In the genomic region with DNA sequence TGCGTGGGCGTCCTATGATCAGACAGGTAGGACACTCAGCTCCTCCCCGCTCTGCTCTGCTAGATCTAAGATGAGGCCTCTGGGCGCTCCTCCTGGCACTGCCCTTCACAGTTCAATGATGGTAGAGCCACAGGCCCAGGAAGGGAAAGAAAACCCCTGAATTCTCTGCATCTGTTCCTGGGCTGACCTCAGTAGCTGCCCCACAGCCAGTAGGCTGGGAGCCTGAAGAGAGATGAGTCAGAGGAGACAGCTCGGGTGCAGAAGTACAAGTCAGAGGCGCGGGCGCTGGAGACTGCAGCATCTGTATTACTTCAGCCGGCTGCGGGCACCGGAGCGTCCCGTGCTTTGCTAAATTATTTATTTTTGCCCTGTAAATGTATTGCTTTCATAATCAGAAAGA, we compare ENCODE assay signal across 8 mouse cellular contexts. TPM values are rescaled to one million over a fixed set of nuclear protein-coding genes. Genes with fewer than 3 reads are reported as not detected.
DNase-seq lines count a peak whose midpoint lies in the region; ATAC-seq and TF ChIP-seq lines count a peak whose summit lies in the region.

No protein-coding gene starts in this region.

- WGBS in hindbrain, embryonic 12.5 days: 49% methylated on average over 13 of the region's 13 CpGs
- 60% methylated on average over 13 of the region's 13 CpGs for WGBS in hindbrain, postnatal 0 days
- 37% methylated on average over 13 of the region's 13 CpGs for WGBS in intestine, embryonic 14.5 days
- 54% methylated on average over 13 of the region's 13 CpGs for WGBS in limb, embryonic 12.5 days
- 40% methylated on average over 13 of the region's 13 CpGs for WGBS in midbrain, embryonic 13.5 days

- H3K27ac ChIP-seq in hindbrain, embryonic 12.5 days: no peak overlapping the region
- H3K27ac ChIP-seq in hindbrain, postnatal 0 days: no peak overlapping the region
- peak overlapping the region; percentile 47; the same call in 1 of the 2 replicates for H3K27ac ChIP-seq in intestine, embryonic 14.5 days (ENCODE audit: low read depth)
- peak overlapping the region; percentile 17; the same call in 1 of the 2 replicates for H3K27ac ChIP-seq in limb, embryonic 12.5 days
- H3K27ac ChIP-seq in midbrain, embryonic 13.5 days: no peak overlapping the region

- no peak for DNase-seq in hindbrain, postnatal 0 days (ENCODE audit: low spot score)
- DNase-seq in adrenal gland, adult (ENCODE audit: inconsistent age in 2 of 2, low spot score in 1 of 2): peak; percentile 86 to 91
- DNase-seq in fibroblast of lung, adult 2 months (ENCODE audit: low read depth): peak; percentile 57
- DNase-seq in intestine, embryonic 14.5 days (ENCODE audit: low spot score): no peak
- DNase-seq in urinary bladder, postnatal 25 days (ENCODE audit: low spot score): peak; percentile 55

- no peaks in the 10 kb centered on the region for H3K36me3 ChIP-seq in hindbrain, embryonic 12.5 days
- H3K36me3 ChIP-seq in hindbrain, postnatal 0 days (ENCODE audit: insufficient read depth, low read length): no peaks in the 10 kb centered on the region
- H3K36me3 ChIP-seq in intestine, embryonic 14.5 days (ENCODE audit: control insufficient read depth, insufficient read depth, low read length): no peaks in the 10 kb centered on the region; the same call in 1 of the 2 replicates
- peaks cover 13% of the 10 kb centered on the region; the same call in 1 of the 2 replicates for H3K36me3 ChIP-seq in limb, embryonic 12.5 days
- no peaks in the 10 kb centered on the region for H3K36me3 ChIP-seq in midbrain, embryonic 13.5 days

- H3K27me3 ChIP-seq in hindbrain, embryonic 12.5 days: no peaks in the 10 kb centered on the region
- no peaks in the 10 kb centered on the region for H3K27me3 ChIP-seq in hindbrain, postnatal 0 days (ENCODE audit: insufficient read depth, low read length)
- no peaks in the 10 kb centered on the region for H3K27me3 ChIP-seq in intestine, embryonic 14.5 days (replicated peaks; ENCODE audit: control insufficient read depth, insufficient read depth, low read length)
- no peaks in the 10 kb centered on the region for H3K27me3 ChIP-seq in limb, embryonic 12.5 days
- no peaks in the 10 kb centered on the region; the same call in 1 of the 2 replicates for H3K27me3 ChIP-seq in midbrain, embryonic 13.5 days

- H3K4me1 ChIP-seq in hindbrain, embryonic 12.5 days: peaks cover 52% of the 10 kb centered on the region
- peaks cover 4% of the 10 kb centered on the region; the same call in 1 of the 2 replicates for H3K4me1 ChIP-seq in hindbrain, postnatal 0 days (ENCODE audit: insufficient read depth, low read length)
- peaks cover 37% of the 10 kb centered on the region for H3K4me1 ChIP-seq in intestine, embryonic 14.5 days (replicated peaks; ENCODE audit: control insufficient read depth, insufficient read depth, low read length)
- H3K4me1 ChIP-seq in limb, embryonic 12.5 days (replicated peaks): peaks cover 55% of the 10 kb centered on the region
- H3K4me1 ChIP-seq in midbrain, embryonic 13.5 days (replicated peaks): peaks cover 29% of the 10 kb centered on the region

- 0 out of 2 replicates have a peak overlapping the region, but pooled peaks have one; percentile 23 for H3K9ac ChIP-seq in hindbrain, embryonic 12.5 days
- no peak overlapping the region for H3K9ac ChIP-seq in hindbrain, postnatal 0 days (replicated peaks; ENCODE audit: low read length)
- H3K9ac ChIP-seq in intestine, embryonic 14.5 days (ENCODE audit: low read length): no peak overlapping the region
- no peak overlapping the region for H3K9ac ChIP-seq in limb, embryonic 12.5 days (replicated peaks)
- no peak overlapping the region for H3K9ac ChIP-seq in midbrain, embryonic 13.5 days (replicated peaks)

- H3K4me3 ChIP-seq in hindbrain, embryonic 12.5 days: no peak overlapping the region
- H3K4me3 ChIP-seq in hindbrain, postnatal 0 days (ENCODE audit: low read length): no peak overlapping the region
- H3K4me3 ChIP-seq in intestine, embryonic 14.5 days (ENCODE audit: low read depth, low read length): no peak overlapping the region
- H3K4me3 ChIP-seq in limb, embryonic 12.5 days (replicated peaks): no peak overlapping the region
- H3K4me3 ChIP-seq in midbrain, embryonic 13.5 days (replicated peaks): no peak overlapping the region

- no peak for TF ChIP-seq CTCF in hindbrain, postnatal 0 days (IDR thresholded peaks at IDR 0.05; ENCODE audit: low read depth)

- H3K4me2 ChIP-seq in hindbrain, embryonic 12.5 days (replicated peaks): 0 out of 2 replicates have a peak overlapping the region, but pooled peaks have one; percentile 8
- H3K4me2 ChIP-seq in hindbrain, postnatal 0 days (ENCODE audit: low read depth, low read length): no peak overlapping the region
- peak overlapping the region; percentile 25 for H3K4me2 ChIP-seq in intestine, embryonic 14.5 days (ENCODE audit: low read length)
- no peak overlapping the region for H3K4me2 ChIP-seq in limb, embryonic 12.5 days
- H3K4me2 ChIP-seq in midbrain, embryonic 13.5 days (replicated peaks): no peak overlapping the region

- ATAC-seq in hindbrain, embryonic 12.5 days (ENCODE audit: low FRiP score): no peak
- ATAC-seq in hindbrain, postnatal 0 days: no peak
- no peak for ATAC-seq in intestine, embryonic 14.5 days (replicated peaks; ENCODE audit: low FRiP score, low TSS enrichment, low read depth)
- no peak for ATAC-seq in limb, embryonic 12.5 days (ENCODE audit: insufficient number of reproducible peaks, insufficient read depth, low FRiP score, low TSS enrichment, low read depth)
- no peak for ATAC-seq in midbrain, embryonic 13.5 days

- H3K9me3 ChIP-seq in hindbrain, embryonic 12.5 days (replicated peaks): no peaks in the 10 kb centered on the region
- no peaks in the 10 kb centered on the region for H3K9me3 ChIP-seq in hindbrain, postnatal 0 days (ENCODE audit: low read length)
- no peaks in the 10 kb centered on the region for H3K9me3 ChIP-seq in intestine, embryonic 14.5 days (ENCODE audit: control insufficient read depth, low read length)
- H3K9me3 ChIP-seq in limb, embryonic 12.5 days: no peaks in the 10 kb centered on the region
- H3K9me3 ChIP-seq in midbrain, embryonic 13.5 days: no peaks in the 10 kb centered on the region

RNA-seq across cellular contexts. Expression of a gene that starts 11.4 kb away (rescaled TPM):
- polyA plus RNA-seq in hindbrain, embryonic 12.5 days (2016; fragmentation: Nextera tagmentation; extraction: Ambion mirVana): 94.2 and 104 TPM in 2 replicates
- total RNA-seq in hindbrain, postnatal 0 days (2014; rRNA removed): 24.9 and 27.8 TPM in 2 replicates
- polyA plus RNA-seq in hindbrain, postnatal 0 days (2015; fragmentation: Nextera tagmentation; extraction: Ambion mirVana): 21.0 and 23.4 TPM in 2 replicates
- 102 and 126 TPM in 2 replicates for polyA plus RNA-seq in intestine, embryonic 14.5 days (2014; fragmentation: Nextera tagmentation; extraction: Ambion mirVana)
- 86.2 and 89.9 TPM in 2 replicates for polyA plus RNA-seq in limb, embryonic 12.5 days (2016; fragmentation: Nextera tagmentation; extraction: Ambion mirVana)
- 33.7 and 35.3 TPM in 2 replicates for polyA plus RNA-seq in midbrain, embryonic 13.5 days (2015; fragmentation: Nextera tagmentation; extraction: Ambion mirVana)

RNA-seq across cellular contexts. Expression of a gene that starts 14.6 kb away (rescaled TPM):
- not detected in 2 replicates for polyA plus RNA-seq in hindbrain, embryonic 12.5 days (2016; fragmentation: Nextera tagmentation; extraction: Ambion mirVana)
- 0.29 TPM in 1 of 2 replicates, not detected in the other for total RNA-seq in hindbrain, postnatal 0 days (2014; rRNA removed)
- not detected in 2 replicates for polyA plus RNA-seq in hindbrain, postnatal 0 days (2015; fragmentation: Nextera tagmentation; extraction: Ambion mirVana)
- 0.15 TPM in 1 of 2 replicates, not detected in the other for polyA plus RNA-seq in intestine, embryonic 14.5 days (2014; fragmentation: Nextera tagmentation; extraction: Ambion mirVana)
- polyA plus RNA-seq in limb, embryonic 12.5 days (2016; fragmentation: Nextera tagmentation; extraction: Ambion mirVana): not detected in 2 replicates
- polyA plus RNA-seq in midbrain, embryonic 13.5 days (2015; fragmentation: Nextera tagmentation; extraction: Ambion mirVana): not detected in 2 replicates

RNA-seq across cellular contexts. Expression of a gene that starts 35.6 kb away (rescaled TPM):
- polyA plus RNA-seq in hindbrain, embryonic 12.5 days (2016; fragmentation: Nextera tagmentation; extraction: Ambion mirVana): 266 and 282 TPM in 2 replicates
- 366 and 404 TPM in 2 replicates for total RNA-seq in hindbrain, postnatal 0 days (2014; rRNA removed)
- polyA plus RNA-seq in hindbrain, postnatal 0 days (2015; fragmentation: Nextera tagmentation; extraction: Ambion mirVana): 379 and 380 TPM in 2 replicates
- polyA plus RNA-seq in intestine, embryonic 14.5 days (2014; fragmentation: Nextera tagmentation; extraction: Ambion mirVana): 233 and 240 TPM in 2 replicates
- polyA plus RNA-seq in limb, embryonic 12.5 days (2016; fragmentation: Nextera tagmentation; extraction: Ambion mirVana): 241 and 247 TPM in 2 replicates
- polyA plus RNA-seq in midbrain, embryonic 13.5 days (2015; fragmentation: Nextera tagmentation; extraction: Ambion mirVana): 275 TPM in 2 replicates

Comparison
In these comparisons a context has a peak if more than half of its experiments do, and no peak if none do; other contexts are left out.
1. H3K4me2 ChIP-seq: peak in hindbrain, embryonic 12.5 days (single experiment) and intestine, embryonic 14.5 days (single experiment); none in hindbrain, postnatal 0 days (single experiment), limb, embryonic 12.5 days (single experiment) and midbrain, embryonic 13.5 days (single experiment).
2. H3K27ac ChIP-seq: peak in intestine, embryonic 14.5 days (single experiment) and limb, embryonic 12.5 days (single experiment); none in hindbrain, embryonic 12.5 days (single experiment), hindbrain, postnatal 0 days (single experiment) and midbrain, embryonic 13.5 days (single experiment).
3. DNase-seq: peak in adrenal gland, adult (2 of 2), fibroblast of lung, adult 2 months (single experiment) and urinary bladder, postnatal 25 days (single experiment); none in hindbrain, postnatal 0 days (single experiment) and intestine, embryonic 14.5 days (single experiment).